Mouse (Mus musculus): ENCODE data around the gene Tedc1. TPM values are rescaled to one million over a fixed set of nuclear protein-coding genes. Genes with fewer than 3 reads are reported as not detected.

Tedc1 gene
- polyA plus RNA-seq, 1 experiment from 2014 or later: 37.4 TPM

GRCm38 (mm10) chr12:113214072-113214808, 58.0 kb downstream of the Tedc1 start:
- H3K4me2 ChIP-seq (replicated peaks; ENCODE audit: low read depth, low read length): no peak overlapping the region
- ATAC-seq (ENCODE audit: low FRiP score, low TSS enrichment): no peak
- 81% methylated on average over 25 of the region's 25 CpGs for WGBS
- no peak overlapping the region for H3K4me3 ChIP-seq (ENCODE audit: low read length)
- H3K27ac ChIP-seq (ENCODE audit: low read depth, low read length): no peak overlapping the region
- H3K27me3 ChIP-seq (ENCODE audit: control insufficient read depth, insufficient read depth, low read length): no peaks in the 10 kb centered on the region
- H3K36me3 ChIP-seq (ENCODE audit: control insufficient read depth, insufficient read depth, low read length): no peaks in the 10 kb centered on the region
- H3K9me3 ChIP-seq (ENCODE audit: control insufficient read depth, low read length): no peaks in the 10 kb centered on the region
- no peaks in the 10 kb centered on the region for H3K4me1 ChIP-seq (ENCODE audit: control insufficient read depth, insufficient read depth, low read length)
- H3K9ac ChIP-seq (ENCODE audit: low read depth, low read length): no peak overlapping the region

GRCm38 (mm10) chr12:113214972-113215666, 58.9 kb downstream of the Tedc1 start:
- WGBS: 83% methylated on average over 16 of the region's 16 CpGs
- H3K27me3 ChIP-seq (ENCODE audit: control insufficient read depth, insufficient read depth, low read length): no peaks in the 10 kb centered on the region
- no peaks in the 10 kb centered on the region for H3K4me1 ChIP-seq (ENCODE audit: control insufficient read depth, insufficient read depth, low read length)
- H3K4me3 ChIP-seq (ENCODE audit: low read length): no peak overlapping the region
- no peak overlapping the region for H3K27ac ChIP-seq (ENCODE audit: low read depth, low read length)
- H3K36me3 ChIP-seq (ENCODE audit: control insufficient read depth, insufficient read depth, low read length): no peaks in the 10 kb centered on the region
- ATAC-seq (ENCODE audit: low FRiP score, low TSS enrichment): no peak
- H3K4me2 ChIP-seq (replicated peaks; ENCODE audit: low read depth, low read length): no peak overlapping the region
- no peak overlapping the region for H3K9ac ChIP-seq (ENCODE audit: low read depth, low read length)
- no peaks in the 10 kb centered on the region for H3K9me3 ChIP-seq (ENCODE audit: control insufficient read depth, low read length)

Other genes with a start within 250 kb of the Tedc1 start
- gene Jag2, start 226.6 kb upstream of the Tedc1 start, polyA plus RNA-seq (2014; fragmentation: Nextera tagmentation; extraction: Ambion mirVana): 2.3 and 2.9 TPM in 2 replicates
- 101 and 102 TPM in 2 replicates for gene Nudt14, start 214.3 kb upstream of the Tedc1 start, polyA plus RNA-seq (2014; fragmentation: Nextera tagmentation; extraction: Ambion mirVana)
- 22.3 and 23.1 TPM in 2 replicates for gene Btbd6, start 179.9 kb upstream of the Tedc1 start, polyA plus RNA-seq (2014; fragmentation: Nextera tagmentation; extraction: Ambion mirVana)
- gene Brf1, start 155.7 kb upstream of the Tedc1 start, polyA plus RNA-seq (2014; fragmentation: Nextera tagmentation; extraction: Ambion mirVana): 38.2 and 75.6 TPM in 2 replicates
- 12.6 and 14.6 TPM in 2 replicates for gene Pacs2, start 141.9 kb upstream of the Tedc1 start, polyA plus RNA-seq (2014; fragmentation: Nextera tagmentation; extraction: Ambion mirVana)
- not detected in 2 replicates for gene Tex22, start 81.9 kb upstream of the Tedc1 start, polyA plus RNA-seq (2014; fragmentation: Nextera tagmentation; extraction: Ambion mirVana)
- 23.0 and 26.2 TPM in 2 replicates for gene Mta1, start 58.1 kb upstream of the Tedc1 start, polyA plus RNA-seq (2014; fragmentation: Nextera tagmentation; extraction: Ambion mirVana)
- gene Crip2, start 16.2 kb upstream of the Tedc1 start, polyA plus RNA-seq (2014; fragmentation: Nextera tagmentation; extraction: Ambion mirVana): 162 and 174 TPM in 2 replicates
- 194 and 281 TPM in 2 replicates for gene Crip1, start 10.1 kb upstream of the Tedc1 start, polyA plus RNA-seq (2014; fragmentation: Nextera tagmentation; extraction: Ambion mirVana)
- 4.2 and 13.9 TPM in 2 replicates for gene Tmem121, start 29.5 kb downstream of the Tedc1 start, polyA plus RNA-seq (2014; fragmentation: Nextera tagmentation; extraction: Ambion mirVana)